In the genomic region with DNA sequence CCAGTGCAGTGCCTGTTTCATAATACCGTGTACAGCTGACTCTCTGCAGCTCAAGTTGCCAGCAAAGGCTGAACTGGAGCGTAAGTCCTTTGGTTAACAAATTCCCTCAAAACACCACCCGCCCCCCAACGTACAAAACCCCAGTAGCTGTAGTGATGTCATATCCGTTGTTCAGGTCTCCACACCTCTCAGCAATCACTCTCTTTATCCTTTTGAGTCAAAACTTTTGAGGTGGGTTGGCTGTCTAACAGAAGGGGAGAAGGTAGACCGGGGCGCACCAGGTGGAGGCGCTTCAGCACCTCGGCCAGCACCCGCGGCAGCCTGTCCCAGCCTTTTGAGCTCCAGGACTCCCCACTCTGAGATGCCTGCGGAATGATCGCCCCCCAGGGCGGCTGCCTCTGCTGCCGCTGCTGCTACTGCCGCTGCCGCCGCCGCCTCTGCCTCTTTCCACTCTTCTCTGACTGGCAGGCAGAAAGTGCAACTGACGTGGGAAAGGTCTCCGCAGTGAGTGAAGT, we compare ENCODE assay signal across 8 mouse cellular contexts. TPM values are rescaled to one million over a fixed set of nuclear protein-coding genes. Genes with fewer than 3 reads are reported as not detected.
DNase-seq lines count a peak whose midpoint lies in the region; ATAC-seq lines count a peak whose summit lies in the region.

A gene (plus strand): TSS at position 155 of the 515 bp plus-strand sequence.

- no peaks in the 10 kb centered on the region for H3K27me3 ChIP-seq in lung, embryonic 16.5 days (ENCODE audit: control insufficient read depth, insufficient read depth, low read depth, low read length)
- no peaks in the 10 kb centered on the region for H3K27me3 ChIP-seq in intestine, embryonic 16.5 days (replicated peaks; ENCODE audit: control insufficient read depth, insufficient read depth, low read length)

- H3K4me3 ChIP-seq in lung, embryonic 16.5 days (ENCODE audit: low read length), result no peak within 1 kb of the TSS
- H3K4me3 ChIP-seq in intestine, embryonic 16.5 days (ENCODE audit: low read length), result no peak within 1 kb of the TSS

- H3K27ac ChIP-seq in lung, embryonic 16.5 days (ENCODE audit: low read length), result no peak within 1 kb of the TSS
- H3K27ac ChIP-seq in intestine, embryonic 16.5 days (ENCODE audit: low read length), result no peak within 1 kb of the TSS

- H3K36me3 ChIP-seq in lung, embryonic 16.5 days (ENCODE audit: control insufficient read depth, insufficient read depth, low read length), result no peaks in the 10 kb centered on the region
- H3K36me3 ChIP-seq in intestine, embryonic 16.5 days (ENCODE audit: control insufficient read depth, insufficient read depth, low read length), result no peaks in the 10 kb centered on the region

- no peak within 1 kb of the TSS for H3K9ac ChIP-seq in lung, embryonic 16.5 days (ENCODE audit: low read length)
- H3K9ac ChIP-seq in intestine, embryonic 16.5 days (ENCODE audit: low read depth, low read length), result no peak within 1 kb of the TSS

- H3K9me3 ChIP-seq in lung, embryonic 16.5 days (ENCODE audit: control insufficient read depth, low read length), result no peaks in the 10 kb centered on the region
- H3K9me3 ChIP-seq in intestine, embryonic 16.5 days (ENCODE audit: control insufficient read depth, low read length), result no peaks in the 10 kb centered on the region

- H3K4me1 ChIP-seq in lung, embryonic 16.5 days (replicated peaks; ENCODE audit: control insufficient read depth, insufficient read depth, low read length), result no peaks in the 10 kb centered on the region
- no peaks in the 10 kb centered on the region for H3K4me1 ChIP-seq in intestine, embryonic 16.5 days (ENCODE audit: control insufficient read depth, insufficient read depth, low read length)

- peak; percentile 65 for ATAC-seq in lung, embryonic 16.5 days (ENCODE audit: low read depth)
- 0 out of 2 replicates have a peak, but pooled peaks have one; percentile 40 for ATAC-seq in intestine, embryonic 16.5 days

- intact Hi-C loops in left cerebral cortex, postnatal 4 days (cut with DNase I), result loop anchor here (5.0 kb wide), 1 partner anchor 738 kb away; no protein-coding TSS in a partner anchor

- 6% methylated on average over 21 of the region's 21 CpGs for WGBS in lung, embryonic 16.5 days
- WGBS in intestine, embryonic 16.5 days, result 5% methylated on average over 21 of the region's 21 CpGs

- no peak within 1 kb of the TSS for H3K4me2 ChIP-seq in lung, embryonic 16.5 days (ENCODE audit: low read depth, low read length)
- 0 out of 2 replicates have a peak within 1 kb of the TSS, but pooled peaks have one; percentile 12 for H3K4me2 ChIP-seq in intestine, embryonic 16.5 days (ENCODE audit: low read depth, low read length)

- no peak for DNase-seq in lung, adult 18-20 months
- DNase-seq in cerebellum, adult 9-10 months, result peak; percentile 87
- DNase-seq in forelimb bud, embryonic 11.5 days (ENCODE audit: low read depth, low spot score), result peak; percentile 68
- DNase-seq in left cerebral cortex, postnatal 4 days, result peak; percentile 57
- peak; percentile 39 for DNase-seq in ovary, postnatal 14 days (ENCODE audit: low spot score)
- DNase-seq in spleen, adult 12 weeks (ENCODE audit: low spot score), result no peak

RNA-seq across cellular contexts. Expression of the gene that starts here (rescaled TPM):
- polyA plus RNA-seq in lung, embryonic 16.5 days (2015; fragmentation: Nextera tagmentation; extraction: Ambion mirVana), result 0.08 TPM in 1 of 2 replicates, not detected in the other
- 0.09 and 0.15 TPM in 2 replicates for polyA plus RNA-seq in intestine, embryonic 16.5 days (2015; fragmentation: Nextera tagmentation; extraction: Ambion mirVana)
- 10 to 100 TPM; 16.7 to 24.9 TPM for total RNA-seq in left cerebral cortex, postnatal 4 days (2021)

Comparison
In these comparisons a context has a peak if more than half of its experiments do, and no peak if none do; other contexts are left out.
1. Peak in ATAC-seq in lung, embryonic 16.5 days; RNA of the gene not detected or under 1 TPM.
2. Peak in ATAC-seq and H3K4me2 ChIP-seq in intestine, embryonic 16.5 days; RNA of the gene not detected or under 1 TPM.
3. DNase-seq: peak in cerebellum, adult 9-10 months (single experiment), forelimb bud, embryonic 11.5 days (single experiment), left cerebral cortex, postnatal 4 days (single experiment) and ovary, postnatal 14 days (single experiment); none in lung, adult 18-20 months (0 of 2) and spleen, adult 12 weeks (single experiment).